Mouse (Mus musculus) lung, postnatal 0 days (tissue): ENCODE data around the gene Cep295.

Experiments used
- CTCF ChIP-seq: IDR thresholded peaks from 2 replicates; pipeline ENCODE4 v1.5.1; 2016; ENCODE audit warnings: antibody characterized with exemption, mild to moderate bottlenecking
- EP300 ChIP-seq: IDR thresholded peaks from 2 replicates; pipeline ENCODE4 v1.6.1; 2016; ENCODE audit warnings: antibody characterized with exemption, mild to moderate bottlenecking, control low read depth

- TF ChIP-seq EP300: no peak
- no peak for TF ChIP-seq CTCF
Measured at GRCm38 (mm10) chr9:15387075-15387643, 29.6 kb upstream of the Cep295 start.
